Mouse (Mus musculus) limb, embryonic 14.5 days (tissue): ENCODE results near the gene Anks1b. TPM values are rescaled to one million over a fixed set of nuclear protein-coding genes. Genes with fewer than 3 reads are reported as not detected.

ENCODE experiments used
- ATAC-seq: fragments of 200-750 bp; cut with Nextera tagmentation; 2 replicates; pipeline ENCODE4 v1.8.0; 2017; ENCODE audit warnings: low read depth, moderate number of reproducible peaks, moderate TSS enrichment; ENCODE audit not compliant: low FRiP score
- DNase-seq: peaks from one replicate; pipeline ENCODE4 v3.0.0-alpha.2; 2015; ENCODE audit warnings: low spot score
- H3K27ac ChIP-seq: fragments of 300-500 bp; sonication (generic); replicated peaks from 2 replicates; pipeline ENCODE4 v1.5.1; 2014; ENCODE audit warnings: low read depth, mild to moderate bottlenecking, low read length, moderate library complexity, mixed read lengths
- H3K27me3 ChIP-seq: fragments of 300-500 bp; sonication (generic); 2 replicates; pipeline ENCODE4 v1.6.1; 2014; ENCODE audit warnings: low read length, mixed read lengths; ENCODE audit not compliant: control insufficient read depth, insufficient read depth
- H3K36me3 ChIP-seq: fragments of 300-500 bp; sonication (generic); 2 replicates; pipeline ENCODE4 v1.6.1; 2014; ENCODE audit warnings: mild to moderate bottlenecking, low read length, moderate library complexity, mixed read lengths; ENCODE audit not compliant: control insufficient read depth, insufficient read depth
- H3K4me1 ChIP-seq: fragments of 300-500 bp; sonication (generic); 2 replicates; pipeline ENCODE4 v1.6.1; 2014; ENCODE audit warnings: antibody characterized with exemption, low read length, mixed read lengths; ENCODE audit not compliant: control insufficient read depth, insufficient read depth
- H3K4me2 ChIP-seq: fragments of 300-500 bp; sonication (generic); replicated peaks from 2 replicates; pipeline ENCODE4 v1.6.1; 2014; ENCODE audit warnings: low read depth, mild to moderate bottlenecking, low read length, moderate library complexity; ENCODE audit not compliant: severe bottlenecking
- H3K4me3 ChIP-seq: fragments of 300-500 bp; sonication (generic); replicated peaks from 2 replicates; pipeline ENCODE4 v1.5.1; 2014; ENCODE audit warnings: low read length
- H3K9ac ChIP-seq: fragments of 300-500 bp; sonication (generic); 2 replicates; pipeline ENCODE4 v1.6.1; 2014; ENCODE audit warnings: mild to moderate bottlenecking, low read depth, low read length, moderate library complexity; ENCODE audit not compliant: severe bottlenecking
- H3K9me3 ChIP-seq: fragments of 300-500 bp; sonication (generic); 2 replicates; pipeline ENCODE4 v1.6.1; 2016; ENCODE audit warnings: low read length; ENCODE audit not compliant: control insufficient read depth
- POLR2A ChIP-seq: fragments of 200-500 bp; IDR thresholded peaks from 2 replicates; pipeline ENCODE4 v1.8.0; 2012; ENCODE audit warnings: inconsistent platforms, mild to moderate bottlenecking, moderate library complexity, borderline replicate concordance; ENCODE audit not compliant: insufficient read depth, insufficient read length; ENCODE audit errors: extremely low read depth
- WGBS: fragments of 180-500 bp; shearing (Covaris S2); extraction: QIAGEN DNeasy Blood & Tissue Kit; methylation state at CpG from one replicate; pipeline ENCODE4 v1.1.7; 2014; 5-methylcytosine and 5-hydroxymethylcytosine counted together
- polyA plus RNA-seq, 2 experiments: library from polyadenylated mRNA; depleted of rRNA in 1 of 2; stranded (reverse) in 1 of 2; unstranded in 1 of 2; fragments of >200 nt; fragmentation: Nextera tagmentation in 1 of 2; extraction: Ambion mirVana in 1 of 2; gene quantifications; 2 replicates each; pipeline versions ENCODE4 v1.2.1 to v1.2.3; 2012 to 2014

The Anks1b gene
- polyA plus RNA-seq, 2 experiments = 2.6 to 4.3 TPM

DNA sequence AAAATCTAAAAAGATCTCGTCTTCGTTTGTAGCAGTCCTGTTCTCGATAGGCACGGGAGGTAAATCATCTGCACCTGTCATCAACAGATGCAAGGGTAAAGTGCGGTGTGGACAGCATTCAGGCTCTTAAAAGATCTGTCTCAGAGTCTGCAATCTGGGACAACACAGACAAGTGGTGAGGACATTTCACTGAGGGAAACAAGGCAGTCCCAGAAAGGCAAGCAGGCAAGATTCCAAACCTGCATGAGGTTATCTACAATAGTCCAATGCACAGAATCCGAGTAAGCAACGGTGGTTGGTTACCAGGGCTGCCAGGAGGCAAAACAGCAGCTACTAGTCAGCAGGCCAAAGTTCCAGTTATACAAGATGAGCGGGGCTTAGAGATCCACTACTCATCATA lies 912.4 kb downstream of the Anks1b start:
- ATAC-seq = no peak
- Histone ChIP-seq H3K36me3 (no peaks in the 10 kb centered on the region), H3K27me3 (no peaks in the 10 kb centered on the region), H3K4me2 (no peak overlapping the region), H3K4me1 (no peaks in the 10 kb centered on the region), H3K9ac (no peak overlapping the region), H3K4me3 (no peak overlapping the region), H3K27ac (no peak overlapping the region), H3K9me3 (no peaks in the 10 kb centered on the region)
- DNase-seq = no peak
- WGBS = 90% methylated on average over 8 of the region's 8 CpGs
- no peak for TF ChIP-seq POLR2A

DNA sequence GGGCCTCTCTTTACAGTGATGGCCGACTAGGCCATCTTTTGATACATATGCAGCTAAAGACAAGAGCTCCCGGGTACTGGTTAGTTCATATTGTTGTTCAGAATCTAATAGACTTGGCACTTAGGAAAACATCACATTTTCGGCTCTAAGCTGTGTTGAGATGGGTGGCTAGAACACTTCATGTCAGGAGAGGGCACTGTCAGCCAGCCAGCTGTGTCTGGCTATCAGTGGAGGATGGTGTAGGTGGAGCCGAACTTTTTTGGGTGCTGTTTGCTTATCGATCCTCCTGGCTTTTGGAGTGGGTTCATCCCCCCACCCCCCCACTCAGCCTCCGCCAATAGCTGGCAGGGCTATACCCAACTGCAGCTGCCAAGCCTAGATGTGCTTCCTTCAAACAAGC lies 929.8 kb downstream of the Anks1b start:
- ATAC-seq (no peak), DNase-seq (no peak)
- no peaks in the 10 kb centered on the region for H3K27me3 ChIP-seq
- H3K4me2 ChIP-seq = no peak overlapping the region
- no peak overlapping the region for H3K4me3 ChIP-seq
- H3K9ac ChIP-seq = no peak overlapping the region
- H3K4me1 ChIP-seq = no peaks in the 10 kb centered on the region
- H3K9me3 ChIP-seq = no peaks in the 10 kb centered on the region
- WGBS = 57% methylated on average over 6 of the region's 6 CpGs
- no peaks in the 10 kb centered on the region for H3K36me3 ChIP-seq
- no peak for TF ChIP-seq POLR2A
- no peak overlapping the region for H3K27ac ChIP-seq

GRCm38 (mm10) chr10:90804602-90805095 lies 931.3 kb downstream of the Anks1b start:
- WGBS = 22% methylated on average over 4 of the region's 4 CpGs
- no peaks in the 10 kb centered on the region for H3K27me3 ChIP-seq
- DNase-seq = no peak
- H3K27ac ChIP-seq = no peak overlapping the region
- no peak overlapping the region for H3K4me3 ChIP-seq
- no peaks in the 10 kb centered on the region for H3K9me3 ChIP-seq
- ATAC-seq = no peak
- H3K4me2 ChIP-seq = no peak overlapping the region
- no peaks in the 10 kb centered on the region for H3K36me3 ChIP-seq
- no peaks in the 10 kb centered on the region for H3K4me1 ChIP-seq
- TF ChIP-seq POLR2A = no peak
- H3K9ac ChIP-seq = no peak overlapping the region

DNA sequence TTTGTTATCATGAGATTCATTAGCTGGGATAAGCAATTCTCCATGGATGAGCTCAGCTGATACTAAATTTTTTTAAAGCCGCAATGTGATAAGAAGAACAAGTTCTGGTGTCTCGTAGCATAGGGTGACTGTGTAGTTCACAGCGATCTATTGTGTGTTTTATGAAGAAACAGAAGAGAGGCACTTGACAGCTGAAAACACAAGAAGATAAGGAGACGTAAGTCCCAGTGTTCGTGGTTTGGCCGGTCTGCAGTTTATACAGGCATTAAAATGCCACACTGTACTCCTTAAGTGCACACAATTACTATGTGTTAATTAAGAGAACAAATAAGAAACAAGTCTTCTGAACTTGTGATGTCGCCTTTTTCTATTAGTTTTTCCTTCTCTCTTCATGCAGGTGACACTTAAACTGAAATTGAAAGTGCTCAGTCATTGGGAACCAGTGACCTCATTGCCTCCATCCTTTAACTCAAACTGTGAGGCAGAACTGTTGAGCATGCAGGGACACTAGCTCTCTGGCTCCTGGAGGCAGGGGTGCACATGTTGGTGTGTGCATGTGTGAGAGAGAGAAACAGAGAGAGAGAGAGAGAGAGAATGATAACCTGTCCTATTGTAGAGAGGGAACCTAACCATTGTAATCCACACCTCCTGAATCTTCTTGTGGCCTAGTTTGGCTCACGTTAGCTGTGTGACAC lies 935.5 kb downstream of the Anks1b start:
- H3K36me3 ChIP-seq = no peaks in the 10 kb centered on the region
- DNase-seq (no peak), ATAC-seq (no peak)
- H3K9me3 ChIP-seq = no peaks in the 10 kb centered on the region
- no peaks in the 10 kb centered on the region for H3K4me1 ChIP-seq
- 82% methylated on average over 8 of the region's 8 CpGs for WGBS
- no peak for TF ChIP-seq POLR2A
- no peak overlapping the region for H3K9ac ChIP-seq
- H3K4me3 ChIP-seq = no peak overlapping the region
- no peaks in the 10 kb centered on the region for H3K27me3 ChIP-seq
- H3K27ac ChIP-seq = no peak overlapping the region
- no peak overlapping the region for H3K4me2 ChIP-seq

- ATAC-seq (no peak), DNase-seq (no peak)
- Histone ChIP-seq H3K27me3 (no peaks in the 10 kb centered on the region), H3K27ac (no peak overlapping the region), H3K4me2 (no peak overlapping the region), H3K9me3 (no peaks in the 10 kb centered on the region), H3K4me3 (no peak overlapping the region), H3K4me1 (no peaks in the 10 kb centered on the region), H3K9ac (no peak overlapping the region), H3K36me3 (no peaks in the 10 kb centered on the region)
- 27% methylated on average over 8 of the region's 8 CpGs for WGBS
- TF ChIP-seq POLR2A = no peak
These were observed 936.7 kb downstream of the Anks1b start for GRCm38 (mm10) chr10:90809911-90810590.

- no peak for ATAC-seq
- DNase-seq = no peak
- TF ChIP-seq POLR2A = no peak
- WGBS = 72% methylated on average over 4 of the region's 4 CpGs
- Histone ChIP-seq H3K27me3 (no peaks in the 10 kb centered on the region), H3K9me3 (no peaks in the 10 kb centered on the region), H3K4me2 (no peak overlapping the region), H3K9ac (no peak overlapping the region), H3K4me1 (no peaks in the 10 kb centered on the region), H3K4me3 (no peak overlapping the region), H3K27ac (no peak overlapping the region), H3K36me3 (no peaks in the 10 kb centered on the region)
These were observed 938.1 kb downstream of the Anks1b start for GRCm38 (mm10) chr10:90811446-90811845.
